Mouse (Mus musculus): ENCODE data around the gene Dmrta1. TPM values are rescaled to one million over a fixed set of nuclear protein-coding genes. Genes with fewer than 3 reads are reported as not detected.
"Not testable (repeated sequence)": the region's sequence is repeated elsewhere in the genome, so short reads cannot be mapped to it uniquely, and the experiment has no call there.

Dmrta1 gene
- polyA plus RNA-seq, 1 experiment = 0.31 TPM

- no peak for TF ChIP-seq CTCF (IDR thresholded peaks at IDR 0.05; ENCODE audit: low read depth, low read length)
- no peak for TF ChIP-seq EP300 (IDR thresholded peaks at IDR 0.05; ENCODE audit: insufficient read depth, low read depth, low read length)
- TF ChIP-seq POLR2A (IDR thresholded peaks at IDR 0.05; ENCODE audit: insufficient read depth, low read length) = no peak
- Histone ChIP-seq H3K4me3 (ENCODE audit: low read depth, low read length) (no peak overlapping the region), H3K4me1 (ENCODE audit: control insufficient read depth, insufficient read depth, low read length) (no peaks in the 10 kb centered on the region), H3K9ac (ENCODE audit: low read depth, poor library complexity, severe bottlenecking) (no peak overlapping the region), H3K36me3 (ENCODE audit: control insufficient read depth, insufficient read depth, low read length, poor library complexity, severe bottlenecking) (no peaks in the 10 kb centered on the region), H3K9me3 (replicated peaks; ENCODE audit: control insufficient read depth, insufficient read depth, low read length, poor library complexity, severe bottlenecking) (no peaks in the 10 kb centered on the region), H3K27ac (ENCODE audit: insufficient read depth, low read length) (no peak overlapping the region), H3K27me3 (ENCODE audit: control insufficient read depth, insufficient read depth, low read length, poor library complexity, severe bottlenecking) (no peaks in the 10 kb centered on the region)
These were observed 18.7 kb downstream of the Dmrta1 start for GRCm38 (mm10) chr4:89697951-89698350.

DNA sequence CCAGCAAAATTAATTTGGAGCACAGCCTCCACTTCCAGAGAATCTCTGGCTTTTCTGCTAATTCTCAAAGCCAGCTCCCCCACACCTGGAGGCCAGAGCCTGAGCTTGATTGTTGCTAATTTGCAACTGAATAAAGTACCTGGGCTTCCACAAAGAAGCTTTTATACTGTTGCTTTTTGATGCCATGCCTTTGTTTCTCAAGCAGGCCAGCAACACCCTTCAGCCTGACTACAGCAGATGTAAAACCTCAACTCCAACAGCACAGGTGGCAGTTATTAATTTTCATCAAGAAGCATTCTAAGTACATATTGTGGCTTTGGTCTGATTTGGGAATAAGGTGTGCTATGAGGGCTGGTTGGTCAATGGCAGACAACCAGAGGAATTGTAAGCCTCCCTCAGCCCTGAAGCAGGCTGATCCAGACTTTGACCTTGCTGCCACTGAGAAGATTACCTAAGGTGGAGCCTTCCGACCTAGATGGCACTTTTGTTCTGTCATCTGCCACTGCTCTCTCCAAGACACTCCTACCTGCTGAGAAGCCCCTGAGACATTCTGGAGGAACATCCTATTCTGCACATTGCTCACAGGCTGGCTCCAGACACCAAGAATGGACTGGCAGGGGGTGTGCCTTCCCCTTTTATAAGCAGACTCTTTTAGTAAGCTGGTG, 44.4 kb downstream of the Dmrta1 start:
- H3K4me1 ChIP-seq (ENCODE audit: control insufficient read depth, insufficient read depth, low read length); H3K36me3 ChIP-seq (ENCODE audit: control insufficient read depth, insufficient read depth, low read length, poor library complexity, severe bottlenecking); H3K4me3 ChIP-seq (ENCODE audit: low read depth, low read length); H3K9ac ChIP-seq (ENCODE audit: low read depth, poor library complexity, severe bottlenecking); H3K9me3 ChIP-seq (replicated peaks; ENCODE audit: control insufficient read depth, insufficient read depth, low read length, poor library complexity, severe bottlenecking); H3K27me3 ChIP-seq (ENCODE audit: control insufficient read depth, insufficient read depth, low read length, poor library complexity, severe bottlenecking); H3K27ac ChIP-seq (ENCODE audit: insufficient read depth, low read length): not testable (repeated sequence)

All from ES-Bruce4 (cell line).